Mouse (Mus musculus): ENCODE measurements around the gene Aym1. TPM values are rescaled to one million over a fixed set of nuclear protein-coding genes. Genes with fewer than 3 reads are reported as not detected.

The Aym1 gene
- polyA plus RNA-seq, 1 experiment = not detected

- no peak overlapping the region for H3K27ac ChIP-seq (ENCODE audit: insufficient read depth, low read length)
- H3K36me3 ChIP-seq (ENCODE audit: control insufficient read depth, insufficient read depth, low read length) = no peaks in the 10 kb centered on the region
- no peaks in the 10 kb centered on the region; the same call in 1 of the 2 replicates for H3K27me3 ChIP-seq (ENCODE audit: control insufficient read depth, insufficient read depth, low read length)
- no peaks in the 10 kb centered on the region for H3K4me1 ChIP-seq (ENCODE audit: control insufficient read depth, insufficient read depth, insufficient read length)
- H3K4me3 ChIP-seq (ENCODE audit: extremely low read depth, insufficient read depth, insufficient read length) = no peak overlapping the region
- peak; percentile 12; the same call in 1 of the 2 replicates for TF ChIP-seq CTCF (IDR thresholded peaks at IDR 0.05; ENCODE audit: extremely low read depth, insufficient read depth, insufficient read length, insufficient replicate concordance)
- no peak for TF ChIP-seq POLR2A (IDR thresholded peaks at IDR 0.05; ENCODE audit: low read depth, low read length)
- WGBS = 23% methylated on average over 3 of the region's 3 CpGs
- DNase-seq (ENCODE audit: low read depth in 1 of 2, low spot score in 2 of 2) = peak in 1 of 2 experiments; percentile 22
These were observed 18.7 kb downstream of the Aym1 start for GRCm38 (mm10) chr5:113375783-113376182.

- no peak for DNase-seq (ENCODE audit: low read depth in 1 of 2, low spot score in 2 of 2)
- Histone ChIP-seq H3K36me3 (ENCODE audit: control insufficient read depth, insufficient read depth, low read length) (no peaks in the 10 kb centered on the region), H3K4me3 (ENCODE audit: extremely low read depth, insufficient read depth, insufficient read length) (no peak overlapping the region), H3K27ac (ENCODE audit: insufficient read depth, low read length) (no peak overlapping the region), H3K4me1 (ENCODE audit: control insufficient read depth, insufficient read depth, insufficient read length) (no peaks in the 10 kb centered on the region), H3K27me3 (ENCODE audit: control insufficient read depth, insufficient read depth, low read length) (no peaks in the 10 kb centered on the region; the same call in 1 of the 2 replicates)
- 82% methylated on average over 1 of the region's 1 CpGs for WGBS
- no peak for TF ChIP-seq POLR2A (IDR thresholded peaks at IDR 0.05; ENCODE audit: low read depth, low read length)
- no peak for TF ChIP-seq CTCF (IDR thresholded peaks at IDR 0.05; ENCODE audit: extremely low read depth, insufficient read depth, insufficient read length, insufficient replicate concordance)
These were observed 19.2 kb downstream of the Aym1 start for GRCm38 (mm10) chr5:113376292-113376691.

GRCm38 (mm10) chr5:113379416-113379815, 22.3 kb downstream of the Aym1 start:
- Histone ChIP-seq H3K4me3 (ENCODE audit: extremely low read depth, insufficient read depth, insufficient read length) (no peak overlapping the region), H3K4me1 (ENCODE audit: control insufficient read depth, insufficient read depth, insufficient read length) (no peaks in the 10 kb centered on the region), H3K27ac (ENCODE audit: insufficient read depth, low read length) (no peak overlapping the region), H3K36me3 (ENCODE audit: control insufficient read depth, insufficient read depth, low read length) (no peaks in the 10 kb centered on the region), H3K27me3 (ENCODE audit: control insufficient read depth, insufficient read depth, low read length) (no peaks in the 10 kb centered on the region)
- WGBS = 79% methylated on average over 5 of the region's 5 CpGs
- DNase-seq (ENCODE audit: low read depth in 1 of 2, low spot score in 2 of 2) = no peak
- TF ChIP-seq CTCF (IDR thresholded peaks at IDR 0.05; ENCODE audit: extremely low read depth, insufficient read depth, insufficient read length, insufficient replicate concordance) = no peak
- TF ChIP-seq POLR2A (IDR thresholded peaks at IDR 0.05; ENCODE audit: low read depth, low read length) = no peak

GRCm38 (mm10) chr5:113380553-113380952, 23.5 kb downstream of the Aym1 start:
- no peak overlapping the region for H3K27ac ChIP-seq (ENCODE audit: insufficient read depth, low read length)
- no peaks in the 10 kb centered on the region for H3K4me1 ChIP-seq (ENCODE audit: control insufficient read depth, insufficient read depth, insufficient read length)
- no peak overlapping the region for H3K4me3 ChIP-seq (ENCODE audit: extremely low read depth, insufficient read depth, insufficient read length)
- 90% methylated on average over 8 of the region's 8 CpGs for WGBS
- no peak for DNase-seq (ENCODE audit: low read depth in 1 of 2, low spot score in 2 of 2)
- no peaks in the 10 kb centered on the region for H3K36me3 ChIP-seq (ENCODE audit: control insufficient read depth, insufficient read depth, low read length)
- no peak for TF ChIP-seq POLR2A (IDR thresholded peaks at IDR 0.05; ENCODE audit: low read depth, low read length)
- TF ChIP-seq CTCF (IDR thresholded peaks at IDR 0.05; ENCODE audit: extremely low read depth, insufficient read depth, insufficient read length, insufficient replicate concordance) = no peak
- no peaks in the 10 kb centered on the region for H3K27me3 ChIP-seq (ENCODE audit: control insufficient read depth, insufficient read depth, low read length)

DNA sequence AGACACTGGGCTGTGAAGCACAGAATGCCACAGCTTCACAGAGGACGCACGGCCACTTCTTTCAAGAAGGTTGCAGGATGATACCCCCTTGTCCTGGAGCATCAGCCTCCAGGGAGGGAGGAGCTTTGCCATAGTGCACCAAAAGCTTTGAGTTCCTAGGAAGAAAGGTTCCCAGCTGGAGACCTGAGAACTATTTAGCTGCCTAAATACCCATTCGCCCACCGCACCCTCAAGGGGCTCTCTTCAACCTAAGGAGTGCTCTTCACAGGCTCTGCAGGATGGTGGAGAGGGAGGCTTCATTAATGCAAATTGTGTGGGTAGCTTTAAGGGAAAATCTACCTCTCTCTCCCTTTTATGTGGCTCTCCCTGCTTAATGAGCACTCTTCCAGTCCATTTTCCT, 25.5 kb downstream of the Aym1 start:
- Histone ChIP-seq H3K4me3 (ENCODE audit: extremely low read depth, insufficient read depth, insufficient read length) (no peak overlapping the region), H3K27ac (ENCODE audit: insufficient read depth, low read length) (no peak overlapping the region), H3K36me3 (ENCODE audit: control insufficient read depth, insufficient read depth, low read length) (no peaks in the 10 kb centered on the region), H3K4me1 (ENCODE audit: control insufficient read depth, insufficient read depth, insufficient read length) (no peaks in the 10 kb centered on the region), H3K27me3 (ENCODE audit: control insufficient read depth, insufficient read depth, low read length) (no peaks in the 10 kb centered on the region)
- DNase-seq (ENCODE audit: low read depth in 1 of 2, low spot score in 2 of 2) = no peak
- 74% methylated on average over 4 of the region's 4 CpGs for WGBS
- TF ChIP-seq POLR2A (IDR thresholded peaks at IDR 0.05; ENCODE audit: low read depth, low read length) = no peak
- no peak for TF ChIP-seq CTCF (IDR thresholded peaks at IDR 0.05; ENCODE audit: extremely low read depth, insufficient read depth, insufficient read length, insufficient replicate concordance)

DNA sequence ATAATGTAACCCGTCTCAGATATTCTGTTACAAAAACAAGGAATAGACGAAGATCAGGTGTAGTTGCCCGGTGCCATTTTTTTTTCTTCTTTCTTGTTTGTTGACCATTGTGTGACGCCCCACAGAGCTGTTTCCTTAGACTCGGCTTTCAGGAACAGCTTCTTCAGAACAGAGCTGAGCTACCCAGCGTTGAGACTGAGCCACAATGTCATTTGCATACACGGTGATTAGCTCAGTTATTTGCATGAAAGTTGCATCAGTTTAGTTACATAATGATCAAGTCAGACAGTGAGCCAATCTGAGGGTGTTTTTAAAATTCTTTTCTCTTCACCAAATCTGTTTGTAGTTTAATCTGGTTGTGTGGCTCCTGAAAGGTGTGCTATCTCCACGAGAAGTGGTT, 36.7 kb downstream of the Aym1 start:
- no peak overlapping the region for H3K4me3 ChIP-seq (ENCODE audit: extremely low read depth, insufficient read depth, insufficient read length)
- TF ChIP-seq POLR2A (IDR thresholded peaks at IDR 0.05; ENCODE audit: low read depth, low read length) = no peak
- no peak for TF ChIP-seq CTCF (IDR thresholded peaks at IDR 0.05; ENCODE audit: extremely low read depth, insufficient read depth, insufficient read length, insufficient replicate concordance)
- DNase-seq (ENCODE audit: low read depth in 1 of 2, low spot score in 2 of 2) = no peak
- 56% methylated on average over 8 of the region's 8 CpGs for WGBS
- H3K36me3 ChIP-seq (ENCODE audit: control insufficient read depth, insufficient read depth, low read length) = no peaks in the 10 kb centered on the region
- H3K27ac ChIP-seq (ENCODE audit: insufficient read depth, low read length) = no peak overlapping the region
- no peaks in the 10 kb centered on the region for H3K4me1 ChIP-seq (ENCODE audit: control insufficient read depth, insufficient read depth, insufficient read length)
- H3K27me3 ChIP-seq (ENCODE audit: control insufficient read depth, insufficient read depth, low read length) = no peaks in the 10 kb centered on the region

DNA sequence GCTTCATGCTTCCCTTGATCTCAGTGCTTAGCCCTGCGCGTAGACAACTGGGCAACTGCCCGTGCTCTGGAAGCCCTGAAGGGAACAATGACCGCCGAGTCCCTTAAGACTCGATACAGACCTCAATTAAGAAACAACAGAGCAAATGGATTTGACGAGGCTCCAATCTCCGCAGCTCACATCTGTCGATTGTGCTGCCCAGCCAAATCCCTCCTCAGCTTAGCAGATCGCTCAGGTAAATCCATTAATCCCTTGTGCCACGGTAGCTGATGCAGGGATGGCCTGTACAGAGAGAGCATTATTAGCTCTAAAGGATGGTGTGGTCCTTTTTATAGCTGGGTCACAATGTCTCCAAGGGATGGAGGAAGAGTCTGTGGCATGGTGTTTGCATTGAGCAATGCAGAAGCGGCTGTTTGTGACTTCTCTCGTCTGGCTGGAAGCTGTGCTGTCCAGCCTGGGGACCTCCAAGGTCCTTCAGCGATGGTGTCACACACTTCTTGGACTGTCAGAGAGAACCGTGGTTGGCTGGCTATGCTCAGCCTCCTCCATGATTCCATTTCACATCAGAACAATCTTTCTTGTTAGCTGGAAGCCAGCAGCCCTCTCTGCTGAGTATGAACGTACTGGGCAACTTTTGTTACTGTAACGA, 39.3 kb downstream of the Aym1 start:
- no peak overlapping the region for H3K4me3 ChIP-seq (ENCODE audit: extremely low read depth, insufficient read depth, insufficient read length)
- no peaks in the 10 kb centered on the region for H3K4me1 ChIP-seq (ENCODE audit: control insufficient read depth, insufficient read depth, insufficient read length)
- H3K27ac ChIP-seq (ENCODE audit: insufficient read depth, low read length) = no peak overlapping the region
- TF ChIP-seq CTCF (IDR thresholded peaks at IDR 0.05; ENCODE audit: extremely low read depth, insufficient read depth, insufficient read length, insufficient replicate concordance) = no peak
- TF ChIP-seq POLR2A (IDR thresholded peaks at IDR 0.05; ENCODE audit: low read depth, low read length) = no peak
- DNase-seq (ENCODE audit: low read depth in 1 of 2, low spot score in 2 of 2) = no peak
- H3K27me3 ChIP-seq (ENCODE audit: control insufficient read depth, insufficient read depth, low read length) = no peaks in the 10 kb centered on the region
- 84% methylated on average over 17 of the region's 17 CpGs for WGBS
- H3K36me3 ChIP-seq (ENCODE audit: control insufficient read depth, insufficient read depth, low read length) = no peaks in the 10 kb centered on the region

Data from spleen, adult 2 months (tissue).